Mouse (Mus musculus) midbrain, embryonic 16.5 days (tissue): ENCODE measurements around the gene Cdc42se2. TPM values are rescaled to one million over a fixed set of nuclear protein-coding genes. Genes with fewer than 3 reads are reported as not detected.
A peak's percentile ranks its signal among the peaks of the same experiment; 100 is the strongest.

Experiments
- ATAC-seq: fragments of 200-750 bp; cut with Nextera tagmentation; 2 replicates; pipeline ENCODE4 v1.8.0; 2017; ENCODE audit warnings: moderate TSS enrichment
- H3K27ac ChIP-seq: fragments of 300-500 bp; sonication (generic); 2 replicates; pipeline ENCODE4 v1.5.1; 2014; ENCODE audit warnings: mild to moderate bottlenecking, low read length, mixed read lengths
- H3K27me3 ChIP-seq: fragments of 300-500 bp; sonication (generic); 2 replicates; pipeline ENCODE4 v1.6.1; 2014; ENCODE audit warnings: low read depth, low read length, mixed read lengths; ENCODE audit not compliant: control insufficient read depth, insufficient read depth
- H3K36me3 ChIP-seq: fragments of 300-500 bp; sonication (generic); 2 replicates; pipeline ENCODE4 v1.6.1; 2014; ENCODE audit warnings: mild to moderate bottlenecking, low read length, moderate library complexity, mixed read lengths; ENCODE audit not compliant: control insufficient read depth, insufficient read depth
- H3K4me1 ChIP-seq: fragments of 300-500 bp; sonication (generic); 2 replicates; pipeline ENCODE4 v1.6.1; 2014; ENCODE audit warnings: mild to moderate bottlenecking, low read length, mixed read lengths; ENCODE audit not compliant: control insufficient read depth, insufficient read depth
- H3K4me2 ChIP-seq: fragments of 300-500 bp; sonication (generic); 2 replicates; pipeline ENCODE4 v1.6.1; 2014; ENCODE audit warnings: mild to moderate bottlenecking, low read length, mixed read lengths
- H3K4me3 ChIP-seq: fragments of 300-500 bp; sonication (generic); 2 replicates; pipeline ENCODE4 v1.5.1; 2014; ENCODE audit warnings: low read depth, mild to moderate bottlenecking, low read length, moderate library complexity, mixed read lengths
- H3K9ac ChIP-seq: fragments of 300-500 bp; sonication (generic); 2 replicates; pipeline ENCODE4 v1.6.1; 2014; ENCODE audit warnings: low read depth, low read length, mixed read lengths
- H3K9me3 ChIP-seq: fragments of 300-500 bp; sonication (generic); replicated peaks from 2 replicates; pipeline ENCODE4 v1.6.1; 2014; ENCODE audit warnings: mild to moderate bottlenecking, low read length, mixed read lengths; ENCODE audit not compliant: control insufficient read depth, poor library complexity, severe bottlenecking
- WGBS: fragments of 180-500 bp; shearing (Covaris S2); extraction: QIAGEN DNeasy Blood & Tissue Kit; methylation state at CpG from one replicate; pipeline ENCODE4 v1.1.7; 2014; 5-methylcytosine and 5-hydroxymethylcytosine counted together
- polyA plus RNA-seq: library from polyadenylated mRNA; unstranded; fragments of >200 nt; fragmentation: Nextera tagmentation; extraction: Ambion mirVana; gene quantifications from 2 replicates; pipeline ENCODE4 v1.2.1, GENCODE M21; 2015

The Cdc42se2 gene
- polyA plus RNA-seq, 1 experiment from 2014 or later = 144 TPM

- Histone ChIP-seq H3K4me3 (no peak overlapping the region), H3K4me1 (peaks cover 10% of the 10 kb centered on the region), H3K27me3 (no peaks in the 10 kb centered on the region), H3K27ac (no peak overlapping the region), H3K36me3 (no peaks in the 10 kb centered on the region), H3K9me3 (no peaks in the 10 kb centered on the region), H3K4me2 (no peak overlapping the region), H3K9ac (no peak overlapping the region)
- ATAC-seq = no peak
Observed at GRCm38 (mm10) chr11:54771549-54771948, 15.9 kb downstream of the Cdc42se2 start.

- H3K9me3 ChIP-seq = no peaks in the 10 kb centered on the region
- no peaks in the 10 kb centered on the region for H3K36me3 ChIP-seq
- no peak for ATAC-seq
- no peaks in the 10 kb centered on the region for H3K27me3 ChIP-seq
- no peak overlapping the region for H3K4me2 ChIP-seq
- no peak overlapping the region for H3K9ac ChIP-seq
- H3K4me1 ChIP-seq = peaks cover 6% of the 10 kb centered on the region
- no peak overlapping the region for H3K4me3 ChIP-seq
- no peak overlapping the region for H3K27ac ChIP-seq
- 72% methylated on average over 5 of the region's 5 CpGs for WGBS
Observed at GRCm38 (mm10) chr11:54769843-54770242, 17.6 kb downstream of the Cdc42se2 start.

- Histone ChIP-seq H3K9ac (no peak overlapping the region), H3K4me1 (peaks cover 8% of the 10 kb centered on the region), H3K4me3 (no peak overlapping the region), H3K9me3 (no peaks in the 10 kb centered on the region), H3K4me2 (no peak overlapping the region), H3K27me3 (no peaks in the 10 kb centered on the region), H3K36me3 (no peaks in the 10 kb centered on the region), H3K27ac (no peak overlapping the region)
- WGBS = 72% methylated on average over 3 of the region's 3 CpGs
- ATAC-seq = no peak
Observed at GRCm38 (mm10) chr11:54768116-54768690, 19.3 kb downstream of the Cdc42se2 start.

GRCm38 (mm10) chr11:54764759-54765158 lies 22.7 kb downstream of the Cdc42se2 start:
- 91% methylated on average over 1 of the region's 1 CpGs for WGBS
- peaks cover 7% of the 10 kb centered on the region for H3K4me1 ChIP-seq

GRCm38 (mm10) chr11:54764026-54764425 lies 23.4 kb downstream of the Cdc42se2 start:
- Histone ChIP-seq H3K4me1 (peaks cover 7% of the 10 kb centered on the region), H3K27me3 (no peaks in the 10 kb centered on the region), H3K4me2 (no peak overlapping the region), H3K27ac (no peak overlapping the region), H3K36me3 (no peaks in the 10 kb centered on the region), H3K9ac (no peak overlapping the region), H3K4me3 (no peak overlapping the region), H3K9me3 (no peaks in the 10 kb centered on the region)
- ATAC-seq = no peak
- 74% methylated on average over 3 of the region's 3 CpGs for WGBS

More at GRCm38 (mm10) chr11:54764759-54765158, 22.7 kb downstream of the Cdc42se2 start:
- H3K9ac ChIP-seq = no peak overlapping the region
- no peak for ATAC-seq
- H3K27ac ChIP-seq = no peak overlapping the region
- H3K4me3 ChIP-seq = no peak overlapping the region
- H3K9me3 ChIP-seq = no peaks in the 10 kb centered on the region
- no peak overlapping the region for H3K4me2 ChIP-seq
- H3K36me3 ChIP-seq = no peaks in the 10 kb centered on the region
- H3K27me3 ChIP-seq = no peaks in the 10 kb centered on the region

- H3K9me3 ChIP-seq = no peaks in the 10 kb centered on the region
- no peaks in the 10 kb centered on the region for H3K27me3 ChIP-seq
- no peak overlapping the region for H3K27ac ChIP-seq
- H3K9ac ChIP-seq = no peak overlapping the region
- WGBS = 96% methylated on average over 5 of the region's 5 CpGs
- H3K4me1 ChIP-seq = peaks cover 10% of the 10 kb centered on the region
- ATAC-seq = no peak
- no peak overlapping the region for H3K4me2 ChIP-seq
- no peak overlapping the region for H3K4me3 ChIP-seq
- no peaks in the 10 kb centered on the region for H3K36me3 ChIP-seq
Observed at GRCm38 (mm10) chr11:54762735-54763134, 24.7 kb downstream of the Cdc42se2 start.

DNA sequence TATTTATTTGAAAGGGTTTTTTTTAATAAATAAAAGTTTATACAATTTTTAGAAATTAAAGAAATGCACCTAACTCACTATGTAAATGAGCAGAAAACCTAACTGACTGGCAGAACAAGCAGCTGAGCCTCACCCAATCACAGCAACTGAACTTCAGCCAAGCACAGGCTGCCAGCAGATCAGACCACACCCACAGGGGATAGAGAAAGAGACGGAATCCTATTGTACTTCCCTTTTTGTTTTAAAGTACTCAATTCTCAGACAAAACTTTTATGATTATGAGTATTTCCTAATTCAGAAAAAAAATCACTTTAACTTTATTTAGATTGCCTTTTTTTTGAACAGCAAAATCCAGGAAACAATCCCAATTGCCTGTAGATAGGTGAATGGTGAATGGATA lies 29.5 kb downstream of the Cdc42se2 start:
- no peak for ATAC-seq
- H3K4me3 ChIP-seq = no peak overlapping the region
- peaks cover 18% of the 10 kb centered on the region for H3K4me1 ChIP-seq
- no peak overlapping the region for H3K9ac ChIP-seq
- H3K9me3 ChIP-seq = no peaks in the 10 kb centered on the region
- peaks cover 2% of the 10 kb centered on the region; the same call in 1 of the 2 replicates for H3K36me3 ChIP-seq
- WGBS = 6% methylated on average over 1 of the region's 1 CpGs
- H3K4me2 ChIP-seq = no peak overlapping the region
- no peak overlapping the region for H3K27ac ChIP-seq
- no peaks in the 10 kb centered on the region for H3K27me3 ChIP-seq

DNA sequence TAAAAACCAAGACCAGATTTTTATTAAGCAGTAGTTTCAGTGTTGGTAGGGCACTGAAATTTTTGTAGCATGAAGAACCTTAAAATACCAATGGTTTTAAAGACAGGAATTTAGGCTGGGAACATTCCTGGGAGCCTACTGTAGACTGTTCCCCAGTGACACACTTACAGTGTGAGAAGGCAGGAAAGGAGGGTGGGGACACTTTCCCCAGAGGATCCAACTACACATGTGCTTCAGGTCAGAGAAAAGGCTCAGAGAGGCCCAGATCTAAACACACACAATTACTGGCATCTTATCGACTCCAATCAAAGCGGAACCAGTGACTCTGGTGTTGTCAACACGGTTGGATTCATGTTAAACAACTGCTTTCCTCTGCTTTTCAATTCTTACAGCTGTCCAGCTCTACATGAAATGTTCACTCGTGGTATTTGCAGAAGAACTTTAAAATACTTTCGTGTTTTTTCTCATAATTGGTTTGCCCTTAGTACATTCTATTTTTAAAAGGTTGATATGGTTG lies 32.3 kb downstream of the Cdc42se2 start:
- Histone ChIP-seq H3K27ac (peak overlapping the region; percentile 71), H3K4me2 (no peak overlapping the region), H3K9ac (no peak overlapping the region), H3K9me3 (no peaks in the 10 kb centered on the region), H3K4me3 (no peak overlapping the region), H3K4me1 (peaks cover 20% of the 10 kb centered on the region), H3K36me3 (peaks cover 2% of the 10 kb centered on the region; the same call in 1 of the 2 replicates), H3K27me3 (no peaks in the 10 kb centered on the region)
- WGBS = 25% methylated on average over 5 of the region's 5 CpGs
- no peak for ATAC-seq

- Histone ChIP-seq H3K27ac (peak overlapping the region; percentile 71), H3K9me3 (no peaks in the 10 kb centered on the region), H3K36me3 (peaks cover 2% of the 10 kb centered on the region; the same call in 1 of the 2 replicates), H3K4me1 (peaks cover 20% of the 10 kb centered on the region), H3K4me2 (peak overlapping the region; percentile 7), H3K27me3 (no peaks in the 10 kb centered on the region), H3K9ac (no peak overlapping the region), H3K4me3 (no peak overlapping the region)
- WGBS = 11% methylated on average over 10 of the region's 10 CpGs
- peak; percentile 89 for ATAC-seq
Observed at GRCm38 (mm10) chr11:54754301-54755147, 33.0 kb downstream of the Cdc42se2 start.
